Mouse (Mus musculus) forebrain, embryonic 12.5 days (tissue): ENCODE results near the gene Leng1. TPM values are rescaled to one million over a fixed set of nuclear protein-coding genes. Genes with fewer than 3 reads are reported as not detected.
A peak's percentile ranks its signal among the peaks of the same experiment; 100 is the strongest.
"Not testable (repeated sequence)": the region's sequence is repeated elsewhere in the genome, so short reads cannot be mapped to it uniquely, and the experiment has no call there.

Source experiments
- ATAC-seq: fragments of 200-750 bp; cut with Nextera tagmentation; 2 replicates; pipeline ENCODE4 v1.8.0; 2017; ENCODE audit warnings: moderate TSS enrichment; ENCODE audit not compliant: low FRiP score
- H3K27ac ChIP-seq: fragments of 300-500 bp; sonication (generic); 2 replicates; pipeline ENCODE4 v1.5.1; 2016; ENCODE audit warnings: mild to moderate bottlenecking
- H3K27me3 ChIP-seq: fragments of 300-500 bp; sonication (generic); 2 replicates; pipeline ENCODE4 v1.6.1; 2016; ENCODE audit warnings: mild to moderate bottlenecking
- H3K36me3 ChIP-seq: fragments of 300-500 bp; sonication (generic); replicated peaks from 2 replicates; pipeline ENCODE4 v1.6.1; 2016; ENCODE audit warnings: mild to moderate bottlenecking
- H3K4me1 ChIP-seq: fragments of 300-500 bp; sonication (generic); 2 replicates; pipeline ENCODE4 v1.6.1; 2016
- H3K4me2 ChIP-seq: fragments of 300-500 bp; sonication (generic); 2 replicates; pipeline ENCODE4 v1.6.1; 2016; ENCODE audit warnings: mild to moderate bottlenecking, moderate library complexity
- H3K4me3 ChIP-seq: fragments of 300-500 bp; sonication (generic); replicated peaks from 2 replicates; pipeline ENCODE4 v1.5.1; 2016; ENCODE audit warnings: mild to moderate bottlenecking
- H3K9ac ChIP-seq: fragments of 300-500 bp; sonication (generic); 2 replicates; pipeline ENCODE4 v1.6.1; 2016; ENCODE audit warnings: mild to moderate bottlenecking
- H3K9me3 ChIP-seq: fragments of 300-500 bp; sonication (generic); 2 replicates; pipeline ENCODE4 v1.6.1; 2016
- WGBS: fragments of 180-500 bp; shearing (Covaris S2); methylation state at CpG from one replicate; pipeline ENCODE4 v1.1.7; 2016; 5-methylcytosine and 5-hydroxymethylcytosine counted together
- polyA plus RNA-seq: library from polyadenylated mRNA; unstranded; fragments of >200 nt; fragmentation: Nextera tagmentation; extraction: Ambion mirVana; gene quantifications from 2 replicates; pipeline ENCODE4 v1.2.1, GENCODE M21; 2016

Leng1 gene
- polyA plus RNA-seq, 1 experiment from 2014 or later: 21.7 TPM

GRCm38 (mm10) chr7:3703879-3704441 lies 38.3 kb upstream of the Leng1 start, which contains the start of gene Rps9:
Gene Rps9, plus strand, starts transcription at chr7:3703993.
- Histone ChIP-seq H3K4me1 (peaks cover 23% of the 10 kb centered on the region), H3K4me2 (peak within 1 kb of the TSS; percentile 93), H3K9me3 (no peaks in the 10 kb centered on the region), H3K9ac (peak within 1 kb of the TSS; percentile 93), H3K36me3 (peaks cover 55% of the 10 kb centered on the region), H3K27me3 (no peaks in the 10 kb centered on the region), H3K27ac (peak within 1 kb of the TSS; percentile 95), H3K4me3 (peak within 1 kb of the TSS; percentile 88)
- peak; percentile 97 for ATAC-seq
- 1% methylated on average over 42 of the region's 42 CpGs for WGBS

DNA sequence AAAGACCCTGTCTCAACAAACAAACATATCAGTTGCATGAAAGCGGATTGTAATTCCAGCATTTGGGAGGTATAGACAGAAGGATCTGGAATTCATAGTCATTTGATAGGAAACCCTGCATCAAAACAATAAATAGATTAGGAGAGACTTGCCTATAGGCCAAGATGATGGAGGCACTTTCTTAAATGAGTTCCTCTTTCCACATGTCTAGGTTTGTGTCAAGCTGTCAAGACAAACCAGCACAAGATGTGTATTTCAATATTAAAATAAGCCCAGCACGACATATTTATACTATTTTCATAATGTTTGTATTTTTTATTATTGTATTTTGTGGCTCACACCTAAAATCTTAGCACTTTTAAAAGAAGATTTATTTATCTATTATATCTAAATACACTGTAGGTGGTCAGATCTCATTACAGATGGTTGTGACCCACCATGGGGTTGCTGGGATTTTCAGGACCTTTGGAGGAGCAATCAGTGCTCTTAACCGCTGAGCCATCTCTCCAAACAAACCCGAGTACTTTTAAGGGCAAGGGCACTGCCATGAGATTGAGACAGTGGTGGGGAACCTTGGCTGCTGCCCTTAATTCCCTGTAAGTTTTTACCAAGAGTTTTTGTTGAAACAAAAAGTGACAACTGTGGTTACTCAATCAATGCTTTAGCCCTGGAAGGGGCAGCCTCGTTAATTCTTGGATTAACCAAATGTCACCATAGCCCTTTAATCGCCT lies 37.7 kb upstream of the Leng1 start:
- H3K4me2 ChIP-seq: peak overlapping the region; percentile 93
- H3K36me3 ChIP-seq: peaks cover 60% of the 10 kb centered on the region
- no peaks in the 10 kb centered on the region for H3K9me3 ChIP-seq
- WGBS: 23% methylated on average over 6 of the region's 6 CpGs
- no peaks in the 10 kb centered on the region for H3K27me3 ChIP-seq
- peak overlapping the region; percentile 95 for H3K27ac ChIP-seq
- peak overlapping the region; percentile 88 for H3K4me3 ChIP-seq
- peak overlapping the region; percentile 93 for H3K9ac ChIP-seq
- ATAC-seq: peak; percentile 58
- H3K4me1 ChIP-seq: peaks cover 23% of the 10 kb centered on the region

- peaks cover 50% of the 10 kb centered on the region for H3K36me3 ChIP-seq
- no peak overlapping the region for H3K4me2 ChIP-seq
- WGBS: 94% methylated on average over 6 of the region's 6 CpGs
- no peaks in the 10 kb centered on the region for H3K27me3 ChIP-seq
- H3K4me3 ChIP-seq: no peak overlapping the region
- no peak overlapping the region for H3K27ac ChIP-seq
- H3K9me3 ChIP-seq: no peaks in the 10 kb centered on the region
- no peak overlapping the region for H3K9ac ChIP-seq
- ATAC-seq: no peak
- peaks cover 14% of the 10 kb centered on the region for H3K4me1 ChIP-seq
Measured at GRCm38 (mm10) chr7:3698471-3698870, 32.8 kb upstream of the Leng1 start.

- WGBS: 7% methylated on average over 9 of the region's 9 CpGs
- ATAC-seq, H3K9me3 ChIP-seq, H3K27me3 ChIP-seq: not testable (repeated sequence)
- Histone ChIP-seq H3K36me3 (peaks cover 36% of the 10 kb centered on the region), H3K27ac (peak overlapping the region; percentile 95), H3K9ac (peak overlapping the region; percentile 86), H3K4me2 (peak overlapping the region; percentile 74), H3K4me1 (peaks cover 26% of the 10 kb centered on the region), H3K4me3 (peak overlapping the region; percentile 59)
Measured at GRCm38 (mm10) chr7:3694949-3695305, 29.3 kb upstream of the Leng1 start.

- peak overlapping the region; percentile 95 for H3K27ac ChIP-seq
- H3K36me3 ChIP-seq: peaks cover 30% of the 10 kb centered on the region
- under 1% methylated on average over 54 of the region's 55 CpGs for WGBS
- peak; percentile 61 for ATAC-seq
- H3K9me3 ChIP-seq: no peaks in the 10 kb centered on the region
- peak overlapping the region; percentile 86 for H3K9ac ChIP-seq
- H3K4me2 ChIP-seq: peak overlapping the region; percentile 74
- peaks cover 26% of the 10 kb centered on the region for H3K4me1 ChIP-seq
- H3K27me3 ChIP-seq: no peaks in the 10 kb centered on the region
- peak overlapping the region; percentile 59 for H3K4me3 ChIP-seq
Measured at GRCm38 (mm10) chr7:3694076-3694948, 28.7 kb upstream of the Leng1 start.

- H3K27me3 ChIP-seq: no peaks in the 10 kb centered on the region
- WGBS: under 1% methylated on average over 18 of the region's 18 CpGs
Measured at GRCm38 (mm10) chr7:3693809-3694075, 28.1 kb upstream of the Leng1 start.

GRCm38 (mm10) chr7:3692987-3693808 lies 27.6 kb upstream of the Leng1 start, which contains the start of gene Mboat7:
Gene Mboat7, minus strand, starts transcription at chr7:3693523.
- Histone ChIP-seq H3K4me3 (peak within 1 kb of the TSS; percentile 59), H3K9ac (peak within 1 kb of the TSS; percentile 86), H3K4me1 (peaks cover 26% of the 10 kb centered on the region), H3K27ac (peak within 1 kb of the TSS; percentile 95), H3K9me3 (no peaks in the 10 kb centered on the region), H3K27me3 (no peaks in the 10 kb centered on the region), H3K4me2 (peak within 1 kb of the TSS; percentile 74), H3K36me3 (peaks cover 19% of the 10 kb centered on the region)
- ATAC-seq: peak; percentile 87
- under 1% methylated on average over 55 of the region's 55 CpGs for WGBS

More at GRCm38 (mm10) chr7:3693809-3694075, 28.1 kb upstream of the Leng1 start:
- H3K9ac ChIP-seq: peak overlapping the region; percentile 86
- H3K4me2 ChIP-seq: peak overlapping the region; percentile 74
- peaks cover 24% of the 10 kb centered on the region for H3K36me3 ChIP-seq
- no peak; the same call in 1 of the 2 replicates for ATAC-seq
- peak overlapping the region; percentile 95 for H3K27ac ChIP-seq
- H3K4me3 ChIP-seq: peak overlapping the region; percentile 59
- peaks cover 26% of the 10 kb centered on the region for H3K4me1 ChIP-seq
- H3K9me3 ChIP-seq: no peaks in the 10 kb centered on the region

DNA sequence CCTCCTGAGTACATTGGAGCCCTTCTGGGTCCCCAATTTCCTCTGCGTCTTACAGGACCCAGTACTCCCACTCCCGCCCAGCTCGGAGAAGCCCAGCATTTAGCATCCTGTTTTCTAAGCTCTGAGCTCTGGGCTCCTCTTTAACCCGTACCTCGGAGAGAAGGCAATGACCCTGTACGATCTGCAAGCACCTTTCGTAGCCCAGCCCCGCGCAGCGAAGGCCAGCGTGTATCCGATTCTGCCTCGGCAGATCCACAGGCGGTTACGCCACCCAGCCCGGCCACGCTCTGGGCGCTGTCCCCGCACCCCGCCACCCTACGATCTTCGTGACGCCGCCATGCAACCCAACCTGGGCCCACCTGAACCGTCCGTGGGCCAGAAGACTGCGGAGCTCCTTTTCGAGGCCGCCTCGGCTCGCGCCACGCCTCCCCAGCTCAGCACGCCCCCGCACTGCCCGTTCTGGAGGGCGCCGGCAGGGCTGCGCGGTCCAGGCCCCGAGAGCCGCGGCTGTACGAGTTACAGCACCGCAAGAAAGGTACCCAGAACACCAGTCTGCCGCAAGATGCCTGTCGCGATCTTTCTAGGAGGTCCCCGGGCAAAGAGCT lies 26.8 kb upstream of the Leng1 start, which contains the start of gene Tsen34:
TSS of gene Tsen34 (plus strand) at position 482 of the 605 bp plus-strand sequence.
- no peaks in the 10 kb centered on the region for H3K27me3 ChIP-seq
- H3K4me2 ChIP-seq: peak within 1 kb of the TSS; percentile 74
- H3K36me3 ChIP-seq: peaks cover 14% of the 10 kb centered on the region
- no peak; the same call in 1 of the 2 replicates for ATAC-seq
- peak within 1 kb of the TSS; percentile 59 for H3K4me3 ChIP-seq
- H3K9ac ChIP-seq: peak within 1 kb of the TSS; percentile 86
- WGBS: under 1% methylated on average over 49 of the region's 49 CpGs
- H3K27ac ChIP-seq: peak within 1 kb of the TSS; percentile 95
- peaks cover 26% of the 10 kb centered on the region for H3K4me1 ChIP-seq
- no peaks in the 10 kb centered on the region for H3K9me3 ChIP-seq

GRCm38 (mm10) chr7:3691919-3692318 lies 26.3 kb upstream of the Leng1 start:
- Histone ChIP-seq H3K4me1 (peaks cover 26% of the 10 kb centered on the region), H3K27me3 (no peaks in the 10 kb centered on the region), H3K9ac (peak overlapping the region; percentile 86), H3K27ac (peak overlapping the region; percentile 95; the same call in 1 of the 2 replicates), H3K4me3 (peak overlapping the region; percentile 59), H3K36me3 (peaks cover 14% of the 10 kb centered on the region), H3K9me3 (no peaks in the 10 kb centered on the region), H3K4me2 (peak overlapping the region; percentile 74)
- WGBS: 41% methylated on average over 3 of the region's 3 CpGs
- no peak for ATAC-seq

GRCm38 (mm10) chr7:3685400-3686187 lies 20.0 kb upstream of the Leng1 start:
- Histone ChIP-seq H3K27ac (no peak overlapping the region), H3K36me3 (0 out of 2 replicates have a peak, but pooled peaks cover 18% of the 10 kb centered on the region)

More at GRCm38 (mm10) chr7:3685400-3686187, 20.0 kb upstream of the Leng1 start:
- no peak for ATAC-seq
- Histone ChIP-seq H3K27me3 (no peaks in the 10 kb centered on the region), H3K9ac (no peak overlapping the region), H3K9me3 (no peaks in the 10 kb centered on the region), H3K4me3 (no peak overlapping the region), H3K4me1 (peaks cover 18% of the 10 kb centered on the region), H3K4me2 (no peak overlapping the region)
- WGBS: 81% methylated on average over 31 of the region's 31 CpGs
